8 mouse cellular contexts compared by ENCODE assay signal in genomic region chr12:33008305-33009110, GRCm38 (mm10). TPM values are rescaled to one million over a fixed set of nuclear protein-coding genes. Genes with fewer than 3 reads are reported as not detected.
DNase-seq lines count a peak whose midpoint lies in the region; ATAC-seq and TF ChIP-seq lines count a peak whose summit lies in the region.

No protein-coding gene starts in this region.

- no peak overlapping the region for H3K4me2 ChIP-seq in forebrain, postnatal 0 days (ENCODE audit: low read depth)
- no peak overlapping the region for H3K4me2 ChIP-seq in forebrain, embryonic 14.5 days (ENCODE audit: low read length)

- no peak overlapping the region for H3K9ac ChIP-seq in forebrain, postnatal 0 days
- no peak overlapping the region for H3K9ac ChIP-seq in forebrain, embryonic 14.5 days (ENCODE audit: low read length)

- 50% methylated on average over 7 of the region's 7 CpGs for WGBS in forebrain, postnatal 0 days
- WGBS in forebrain, embryonic 14.5 days = 50% methylated on average over 7 of the region's 7 CpGs

- no peaks in the 10 kb centered on the region for H3K27me3 ChIP-seq in forebrain, postnatal 0 days (ENCODE audit: insufficient read depth, low read length)
- H3K27me3 ChIP-seq in forebrain, embryonic 14.5 days (replicated peaks; ENCODE audit: control insufficient read depth, insufficient read depth, low read length) = no peaks in the 10 kb centered on the region

- no peak for TF ChIP-seq CTCF in forebrain, postnatal 0 days (IDR thresholded peaks at IDR 0.05; ENCODE audit: low read depth)

- no peak overlapping the region for H3K27ac ChIP-seq in forebrain, postnatal 0 days (ENCODE audit: low read depth, low read length)
- H3K27ac ChIP-seq in forebrain, embryonic 14.5 days (ENCODE audit: low read depth, low read length) = no peak overlapping the region

- no peak overlapping the region for H3K4me3 ChIP-seq in forebrain, postnatal 0 days (ENCODE audit: low read depth, low read length)
- H3K4me3 ChIP-seq in forebrain, embryonic 14.5 days (ENCODE audit: low read depth, low read length) = no peak overlapping the region

- DNase-seq in forebrain, postnatal 0 days = no peak
- no peak for DNase-seq in forebrain, embryonic 14.5 days (ENCODE audit: low spot score)
- peak; percentile 91 for DNase-seq in brain, adult 2 months (ENCODE audit: low read depth, low spot score)
- DNase-seq in kidney, adult 9 months = peak; percentile 75
- DNase-seq in lung, postnatal 36 days = peak; percentile 82
- no peak for DNase-seq in thymus, postnatal 14 days
- DNase-seq in right cerebral cortex, postnatal 25 days = no peak

- H3K36me3 ChIP-seq in forebrain, postnatal 0 days (ENCODE audit: insufficient read depth) = no peaks in the 10 kb centered on the region
- no peaks in the 10 kb centered on the region for H3K36me3 ChIP-seq in forebrain, embryonic 14.5 days (ENCODE audit: control insufficient read depth, insufficient read depth, low read length)

- ATAC-seq in forebrain, postnatal 0 days = peak; percentile 65
- ATAC-seq in forebrain, embryonic 14.5 days = no peak
- ATAC-seq in CD4-positive, CD25-positive, alpha-beta regulatory T cell, adult 4 months = no peak

- no peaks in the 10 kb centered on the region for H3K9me3 ChIP-seq in forebrain, postnatal 0 days (ENCODE audit: low read length)
- H3K9me3 ChIP-seq in forebrain, embryonic 14.5 days (replicated peaks; ENCODE audit: control insufficient read depth, low read length) = no peaks in the 10 kb centered on the region

- H3K4me1 ChIP-seq in forebrain, postnatal 0 days (ENCODE audit: insufficient read depth) = no peaks in the 10 kb centered on the region
- no peaks in the 10 kb centered on the region for H3K4me1 ChIP-seq in forebrain, embryonic 14.5 days (ENCODE audit: control insufficient read depth, insufficient read depth, low read length)

RNA-seq across cellular contexts. Expression of gene Sypl, which starts 54.8 kb away (rescaled TPM):
- 18.5 and 21.3 TPM in 2 replicates for total RNA-seq in forebrain, postnatal 0 days (2014; rRNA removed)
- polyA plus RNA-seq in forebrain, postnatal 0 days (2015; fragmentation: Nextera tagmentation; extraction: Ambion mirVana) = 35.2 and 40.1 TPM in 2 replicates
- polyA plus RNA-seq in forebrain, embryonic 14.5 days (2014; fragmentation: Nextera tagmentation; extraction: Ambion mirVana) = 41.7 and 47.2 TPM in 2 replicates
- 10 to 100 TPM; 69.7 to 85.3 TPM for polyA plus RNA-seq in CD4-positive, CD25-positive, alpha-beta regulatory T cell, adult 4 months (2017; shearing (Covaris generic))

Comparison
In these comparisons a context has a peak if more than half of its experiments do, and no peak if none do; other contexts are left out.
1. DNase-seq: peak in brain, adult 2 months (single experiment), kidney, adult 9 months (single experiment) and lung, postnatal 36 days (single experiment); none in forebrain, postnatal 0 days (single experiment), forebrain, embryonic 14.5 days (single experiment), thymus, postnatal 14 days (single experiment) and right cerebral cortex, postnatal 25 days (single experiment).